Mouse (Mus musculus) lung, embryonic 14.5 days (tissue): ENCODE results near the gene Ralgps2. TPM values are rescaled to one million over a fixed set of nuclear protein-coding genes. Genes with fewer than 3 reads are reported as not detected.

ENCODE experiments used
- ATAC-seq: fragments of 200-750 bp; cut with Nextera tagmentation; 2 replicates; pipeline ENCODE4 v1.8.0; 2017; ENCODE audit warnings: mild to moderate bottlenecking, moderate TSS enrichment, moderate library complexity; ENCODE audit not compliant: insufficient read depth
- DNase-seq: peaks from one replicate; pipeline ENCODE4 v3.0.0-alpha.2; 2015
- H3K27ac ChIP-seq: fragments of 300-500 bp; sonication (generic); 2 replicates; pipeline ENCODE4 v1.5.1; 2014; ENCODE audit warnings: low read depth, mild to moderate bottlenecking, moderate library complexity
- H3K27me3 ChIP-seq: fragments of 300-500 bp; sonication (generic); 2 replicates; pipeline ENCODE4 v1.6.1; 2014; ENCODE audit warnings: low read length, control low read depth; ENCODE audit not compliant: insufficient read depth
- H3K36me3 ChIP-seq: fragments of 300-500 bp; sonication (generic); 2 replicates; pipeline ENCODE4 v1.6.1; 2014; ENCODE audit warnings: control low read depth; ENCODE audit not compliant: insufficient read depth
- H3K4me1 ChIP-seq: fragments of 300-500 bp; sonication (generic); 2 replicates; pipeline ENCODE4 v1.6.1; 2014; ENCODE audit warnings: antibody characterized with exemption, control low read depth; ENCODE audit not compliant: insufficient read depth
- H3K4me2 ChIP-seq: fragments of 300-500 bp; sonication (generic); 2 replicates; pipeline ENCODE4 v1.6.1; 2014; ENCODE audit warnings: mild to moderate bottlenecking
- H3K4me3 ChIP-seq: fragments of 300-500 bp; sonication (generic); 2 replicates; pipeline ENCODE4 v1.5.1; 2014; ENCODE audit warnings: low read depth, low read length
- H3K9ac ChIP-seq: fragments of 300-500 bp; sonication (generic); 2 replicates; pipeline ENCODE4 v1.6.1; 2014
- H3K9me3 ChIP-seq: fragments of 300-500 bp; sonication (generic); 2 replicates; pipeline ENCODE4 v1.6.1; 2016; ENCODE audit warnings: low read depth, low read length, control low read depth
- CTCF ChIP-seq: IDR thresholded peaks from 2 replicates; pipeline ENCODE4 v1.5.1; 2016; ENCODE audit warnings: antibody characterized with exemption, low read depth
- WGBS: fragments of 180-500 bp; shearing (Covaris S2); extraction: QIAGEN DNeasy Blood & Tissue Kit; methylation state at CpG from one replicate; pipeline ENCODE4 v1.1.7; 2014; 5-methylcytosine and 5-hydroxymethylcytosine counted together
- polyA plus RNA-seq: library from polyadenylated mRNA; unstranded; fragments of >200 nt; fragmentation: Nextera tagmentation; extraction: Ambion mirVana; gene quantifications from 2 replicates; pipeline ENCODE4 v1.2.1, GENCODE M21; 2014

The Ralgps2 gene
- polyA plus RNA-seq, 1 experiment from 2014 or later, result 70.6 TPM

DNA sequence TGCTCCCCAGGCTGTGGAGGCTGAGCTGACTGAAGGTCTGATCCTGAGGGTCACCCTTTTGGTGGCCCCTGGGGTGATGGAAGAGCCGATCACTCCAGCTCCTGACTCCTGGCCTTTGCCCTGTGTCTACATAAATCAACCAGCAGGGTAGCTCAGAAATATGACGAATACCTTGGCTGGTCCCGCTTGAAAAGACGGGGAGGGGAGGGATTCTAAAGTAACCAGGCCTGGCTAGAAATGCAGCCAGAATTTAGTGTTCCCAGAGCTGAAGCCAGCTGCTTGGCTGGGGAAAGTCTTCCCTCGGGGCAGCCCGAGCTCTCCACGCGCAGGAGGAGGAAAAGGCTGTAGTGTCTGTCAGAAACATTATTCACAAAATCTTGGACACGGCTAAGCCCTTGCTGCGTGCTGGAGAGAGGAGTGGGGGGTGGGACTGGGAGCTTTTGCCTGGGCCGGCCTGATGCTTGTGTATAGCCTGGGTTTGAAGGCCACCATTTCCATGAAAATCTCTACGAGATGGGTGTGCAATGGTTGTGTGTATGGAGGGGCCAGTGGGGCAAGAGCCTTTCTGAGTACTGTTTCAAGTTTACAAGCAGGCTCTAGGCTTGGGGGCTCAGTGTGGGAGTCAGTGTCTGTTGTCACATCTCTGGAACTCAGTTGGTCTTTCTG, 158.2 kb downstream of the Ralgps2 start:
- ATAC-seq, result peak; percentile 73
- H3K4me3 ChIP-seq, result no peak overlapping the region
- H3K36me3 ChIP-seq, result no peaks in the 10 kb centered on the region
- peak overlapping the region; percentile 26; the same call in 1 of the 2 replicates for H3K9ac ChIP-seq
- peak; percentile 78 for DNase-seq
- no peak for TF ChIP-seq CTCF
- peak overlapping the region; percentile 87 for H3K27ac ChIP-seq
- 14% methylated on average over 12 of the region's 12 CpGs for WGBS
- 0 out of 2 replicates have a peak overlapping the region, but pooled peaks have one; percentile 5 for H3K4me2 ChIP-seq
- H3K9me3 ChIP-seq, result no peaks in the 10 kb centered on the region
- H3K27me3 ChIP-seq, result no peaks in the 10 kb centered on the region
- peaks cover 8% of the 10 kb centered on the region for H3K4me1 ChIP-seq

DNA sequence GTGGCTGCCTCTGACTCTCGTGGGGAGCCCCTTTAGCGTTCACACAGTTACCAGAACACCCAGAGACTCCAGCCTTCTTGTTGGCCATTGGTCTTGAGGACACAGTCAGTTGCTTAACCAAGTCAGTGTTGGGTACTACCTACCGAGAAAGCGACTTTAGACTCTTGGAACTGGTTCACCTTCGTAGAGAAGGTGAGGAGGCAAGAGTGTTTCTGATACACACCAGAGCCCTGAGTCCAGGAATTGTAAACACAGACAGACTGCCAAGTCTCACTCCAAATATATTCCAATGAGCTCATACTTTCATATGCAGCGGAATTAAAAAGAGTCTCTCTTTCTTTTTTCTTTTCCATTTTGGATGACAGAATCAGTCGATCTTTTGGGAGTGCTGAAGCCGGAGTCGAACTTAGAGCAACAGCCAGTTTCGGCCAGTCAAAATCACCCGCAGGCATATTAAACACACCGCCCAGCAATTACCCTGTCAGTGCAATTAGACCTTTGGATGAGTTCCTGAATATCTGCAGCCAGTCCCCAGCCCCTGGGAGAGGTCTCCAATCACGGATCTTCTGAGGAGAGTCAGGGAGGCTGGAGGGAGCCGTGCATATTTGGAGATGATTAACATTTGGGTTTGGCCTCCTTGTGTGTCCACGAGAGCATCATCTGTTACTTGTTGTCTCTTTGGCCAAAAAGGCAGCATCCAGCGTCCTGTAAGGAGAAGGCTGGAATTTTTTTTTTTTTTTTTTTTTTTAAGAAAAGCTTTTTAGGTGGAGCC, 159.0 kb downstream of the Ralgps2 start:
- 41% methylated on average over 16 of the region's 16 CpGs for WGBS
- Histone ChIP-seq H3K4me1 (peaks cover 8% of the 10 kb centered on the region), H3K27ac (peak overlapping the region; percentile 87; the same call in 1 of the 2 replicates), H3K4me2 (no peak overlapping the region), H3K9me3 (no peaks in the 10 kb centered on the region), H3K9ac (no peak overlapping the region), H3K4me3 (no peak overlapping the region), H3K36me3 (no peaks in the 10 kb centered on the region), H3K27me3 (no peaks in the 10 kb centered on the region)
- TF ChIP-seq CTCF, result no peak
- ATAC-seq (peak; percentile 23), DNase-seq (peak; percentile 56)

DNA sequence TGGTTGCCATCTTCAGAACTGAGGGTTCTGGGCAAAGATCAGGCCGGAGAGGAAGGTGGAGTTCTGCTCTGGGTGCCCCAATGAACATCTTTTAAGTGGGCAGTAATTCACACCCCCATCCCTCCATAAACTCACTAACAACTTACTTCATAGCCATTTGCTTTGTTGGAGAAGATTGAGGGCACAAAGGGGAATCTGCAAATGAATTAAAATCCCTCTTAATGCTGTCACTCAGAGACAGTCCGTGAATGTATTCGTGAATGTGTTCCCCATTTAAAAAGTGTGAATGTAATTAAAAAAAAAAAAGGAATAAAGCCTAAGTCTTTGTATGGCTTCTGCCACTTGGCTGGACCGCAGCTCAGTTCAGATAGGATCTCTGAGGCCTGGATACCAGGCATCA, 159.8 kb downstream of the Ralgps2 start:
- WGBS, result 80% methylated on average over 4 of the region's 4 CpGs
- H3K27ac ChIP-seq, result peak overlapping the region; percentile 33; the same call in 1 of the 2 replicates
- no peaks in the 10 kb centered on the region for H3K9me3 ChIP-seq
- H3K36me3 ChIP-seq, result no peaks in the 10 kb centered on the region
- no peak for ATAC-seq
- no peak overlapping the region for H3K4me2 ChIP-seq
- H3K27me3 ChIP-seq, result no peaks in the 10 kb centered on the region
- no peak for DNase-seq
- TF ChIP-seq CTCF, result no peak
- no peak overlapping the region for H3K9ac ChIP-seq
- H3K4me1 ChIP-seq, result peaks cover 8% of the 10 kb centered on the region
- H3K4me3 ChIP-seq, result no peak overlapping the region

DNA sequence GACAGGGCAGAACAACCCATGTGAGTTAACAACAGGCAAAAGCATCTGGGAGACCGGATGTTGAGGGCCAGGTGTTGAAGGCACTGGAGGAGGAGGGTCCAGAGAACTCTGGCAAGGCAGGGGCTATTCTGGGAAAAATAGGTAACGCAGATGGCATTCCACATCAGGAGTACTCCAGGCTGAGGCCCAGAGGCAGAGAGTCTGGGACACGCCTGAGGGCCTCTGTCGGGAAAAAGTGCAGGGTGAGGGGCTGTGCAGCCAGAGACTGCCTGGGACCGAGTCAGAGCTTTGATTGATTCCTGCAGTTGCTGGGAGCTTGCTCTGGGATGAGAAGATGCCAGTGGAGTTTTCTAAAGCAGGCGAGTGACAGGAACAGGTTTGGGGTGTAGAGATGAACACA, 160.4 kb downstream of the Ralgps2 start:
- DNase-seq (no peak), ATAC-seq (no peak)
- Histone ChIP-seq H3K9ac (no peak overlapping the region), H3K4me1 (peaks cover 8% of the 10 kb centered on the region), H3K27ac (peak overlapping the region; percentile 24; the same call in 1 of the 2 replicates), H3K4me2 (no peak overlapping the region), H3K9me3 (no peaks in the 10 kb centered on the region), H3K4me3 (no peak overlapping the region), H3K36me3 (no peaks in the 10 kb centered on the region), H3K27me3 (no peaks in the 10 kb centered on the region)
- WGBS, result 32% methylated on average over 6 of the region's 6 CpGs
- no peak for TF ChIP-seq CTCF

DNA sequence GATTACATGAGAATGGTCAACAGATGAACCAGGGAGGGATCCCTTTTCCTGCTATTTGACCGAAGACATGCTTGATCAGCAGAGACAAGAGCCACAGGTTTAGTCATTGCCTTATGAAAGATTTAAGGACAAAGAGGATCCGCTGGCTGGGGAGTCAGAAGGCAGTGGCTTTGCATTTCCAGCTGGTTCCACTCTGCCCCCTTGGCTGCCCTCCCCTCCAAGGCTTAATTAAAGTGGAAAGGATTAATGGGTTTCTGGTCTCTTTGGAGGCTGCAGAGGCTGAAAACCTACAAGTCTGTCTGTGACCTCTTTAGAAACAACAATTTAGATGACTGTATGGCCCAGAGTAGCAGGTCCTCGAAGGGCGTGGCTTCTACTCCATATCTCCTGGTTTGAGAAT, 161.5 kb downstream of the Ralgps2 start:
- DNase-seq (no peak), ATAC-seq (no peak)
- no peak overlapping the region for H3K9ac ChIP-seq
- no peaks in the 10 kb centered on the region for H3K36me3 ChIP-seq
- WGBS, result 83% methylated on average over 4 of the region's 4 CpGs
- no peaks in the 10 kb centered on the region for H3K27me3 ChIP-seq
- no peaks in the 10 kb centered on the region for H3K9me3 ChIP-seq
- peaks cover 8% of the 10 kb centered on the region for H3K4me1 ChIP-seq
- no peak for TF ChIP-seq CTCF
- no peak overlapping the region for H3K27ac ChIP-seq
- no peak overlapping the region for H3K4me3 ChIP-seq
- no peak overlapping the region for H3K4me2 ChIP-seq

DNA sequence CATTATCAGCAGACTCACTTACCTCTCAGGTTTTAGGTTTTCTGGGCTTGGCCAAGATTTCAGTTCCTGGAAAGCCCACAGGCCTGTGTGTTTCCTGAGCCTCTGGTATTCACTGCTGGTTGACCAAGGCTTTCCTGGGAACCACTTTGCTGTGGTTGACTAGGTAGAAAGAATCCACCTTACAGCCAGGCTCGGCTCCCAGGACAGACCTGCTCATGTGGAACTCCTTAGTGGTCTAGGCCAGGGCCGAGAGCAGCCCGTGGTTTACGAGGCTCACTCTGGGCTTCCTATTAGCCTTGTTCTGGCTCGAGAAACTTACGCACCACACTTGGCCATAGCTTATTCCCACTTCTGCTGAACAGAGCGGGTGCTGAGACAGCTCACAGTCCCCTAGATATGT, 163.4 kb downstream of the Ralgps2 start:
- Histone ChIP-seq H3K27ac (no peak overlapping the region), H3K4me3 (no peak overlapping the region), H3K9ac (no peak overlapping the region), H3K27me3 (no peaks in the 10 kb centered on the region), H3K4me2 (no peak overlapping the region), H3K36me3 (no peaks in the 10 kb centered on the region), H3K9me3 (no peaks in the 10 kb centered on the region), H3K4me1 (peaks cover 2% of the 10 kb centered on the region)
- DNase-seq (no peak), ATAC-seq (no peak)
- TF ChIP-seq CTCF, result no peak
- 93% methylated on average over 7 of the region's 7 CpGs for WGBS

DNA sequence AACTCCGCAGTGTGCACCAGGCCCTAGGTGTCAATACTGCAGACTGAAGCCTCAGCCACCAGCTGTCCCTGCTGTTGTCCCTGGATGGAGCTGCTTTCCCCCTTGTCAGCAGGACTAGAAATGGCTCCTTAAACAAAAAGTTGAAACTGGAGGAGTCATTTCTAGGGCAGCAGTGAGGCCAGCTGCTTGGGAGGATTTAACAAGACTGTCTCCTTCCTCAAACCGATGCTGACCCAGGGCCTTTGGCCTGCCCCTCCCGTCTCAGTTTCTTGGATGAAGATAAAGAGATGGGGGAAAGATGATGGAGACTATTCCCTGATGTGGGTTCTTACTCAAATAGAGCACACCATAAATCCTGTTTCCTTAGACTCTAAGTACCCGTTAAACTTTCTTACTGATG, 164.2 kb downstream of the Ralgps2 start:
- Histone ChIP-seq H3K27ac (no peak overlapping the region), H3K9me3 (no peaks in the 10 kb centered on the region), H3K4me2 (no peak overlapping the region), H3K9ac (no peak overlapping the region), H3K27me3 (no peaks in the 10 kb centered on the region), H3K4me1 (no peaks in the 10 kb centered on the region; the same call in 1 of the 2 replicates), H3K4me3 (no peak overlapping the region), H3K36me3 (no peaks in the 10 kb centered on the region)
- 50% methylated on average over 4 of the region's 4 CpGs for WGBS
- DNase-seq, result no peak
- ATAC-seq, result no peak
- no peak for TF ChIP-seq CTCF
